Mouse (Mus musculus) heart, adult 2 months (tissue): Measurements from ENCODE around the gene Fxyd2. TPM values are rescaled to one million over a fixed set of nuclear protein-coding genes. Genes with fewer than 3 reads are reported as not detected.

Experiments used
- DNase-seq, 2 experiments: peaks; one replicate each; pipeline ENCODE4 v3.0.0; 2021
- H3K27ac ChIP-seq: fragments of 200-600 bp; 2 replicates; pipeline ENCODE4 v1.8.1; 2022
- H3K27me3 ChIP-seq: fragments of 200-500 bp; 2 replicates; pipeline ENCODE4 v1.6.1; 2012; ENCODE audit warnings: mild to moderate bottlenecking, low read length, inconsistent platforms, mixed read lengths; ENCODE audit not compliant: control insufficient read depth, insufficient read depth
- H3K36me3 ChIP-seq: fragments of 200-500 bp; 2 replicates; pipeline ENCODE4 v1.6.1; 2012; ENCODE audit warnings: low read length, inconsistent platforms; ENCODE audit not compliant: control insufficient read depth, insufficient read depth
- H3K4me1 ChIP-seq: fragments of 200-500 bp; 2 replicates; pipeline ENCODE4 v1.6.1; 2011; ENCODE audit warnings: low read length; ENCODE audit not compliant: control insufficient read depth, insufficient read depth
- H3K4me3 ChIP-seq: fragments of 200-600 bp; 2 replicates; pipeline ENCODE4 v1.8.1; 2022
- H3K79me2 ChIP-seq: fragments of 200-500 bp; replicated peaks from 2 replicates; pipeline ENCODE4 v1.6.1; 2012; ENCODE audit warnings: mild to moderate bottlenecking, inconsistent platforms, low read length, moderate library complexity, mixed read lengths; ENCODE audit not compliant: control insufficient read depth, insufficient read depth
- H3K9ac ChIP-seq: fragments of 200-500 bp; 2 replicates; pipeline ENCODE4 v1.6.1; 2012; ENCODE audit warnings: low read depth, mild to moderate bottlenecking, control low read depth, inconsistent platforms, low read length, mixed read lengths
- CTCF ChIP-seq: fragments of 200-600 bp; IDR thresholded peaks from 2 replicates; pipeline ENCODE4 v1.8.1; 2022; ENCODE audit warnings: antibody characterized with exemption, mild to moderate bottlenecking, moderate library complexity
- EP300 ChIP-seq: fragments of 200-500 bp; IDR thresholded peaks from 2 replicates; pipeline ENCODE4 v1.6.1; 2011; ENCODE audit warnings: low read depth, low read length, control low read depth; ENCODE audit not compliant: insufficient read depth
- POLR2A ChIP-seq: fragments of 200-500 bp; IDR thresholded peaks from 2 replicates; pipeline ENCODE4 v1.6.1; 2011; ENCODE audit warnings: mild to moderate bottlenecking, low read depth, low read length, control low read depth; ENCODE audit not compliant: insufficient read depth
- WGBS: fragments of 180-500 bp; shearing (Covaris S2); methylation state at CpG from one replicate; pipeline ENCODE4 v1.1.7; 2018; 5-methylcytosine and 5-hydroxymethylcytosine counted together
- intact Hi-C: fragments of 180-260 bp; cut with DNase I; formaldehyde crosslinking; loops from one replicate; pipeline ENCODE4 v1.15.1; 2025
- polyA plus RNA-seq: library from polyadenylated mRNA; depleted of rRNA; stranded (reverse); fragments of >200 nt; gene quantifications from 2 replicates; pipeline ENCODE4 v1.2.3, GENCODE M21; 2012
- total RNA-seq, 2 experiments: library from RNA; stranded (reverse); gene quantifications; 2 replicates each; pipeline ENCODE4 v1.2.3; 2021

The Fxyd2 gene
- total and polyA plus RNA-seq, 3 experiments = 2.8 to 9.7 (median 3.3) TPM

DNA sequence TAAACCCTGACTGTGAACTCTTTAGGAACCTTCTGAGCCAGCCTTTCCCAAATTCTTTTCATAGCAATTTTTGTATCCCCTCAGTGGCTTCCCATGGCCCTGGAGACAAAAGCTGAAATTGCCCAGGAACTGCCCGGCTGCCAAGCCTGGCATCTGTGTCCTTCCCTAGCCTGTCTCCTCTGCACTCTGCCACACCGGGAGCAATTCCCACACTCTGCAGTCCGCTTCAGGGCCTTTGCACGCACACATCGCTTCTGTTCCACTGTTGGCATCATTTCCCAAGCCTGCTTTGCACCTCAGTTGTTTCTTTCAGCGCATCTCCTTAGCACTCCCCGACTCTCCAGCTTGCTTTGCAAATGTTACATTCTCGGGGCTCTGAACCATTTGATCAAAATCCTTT, 31.8 kb upstream of the Fxyd2 start:
- Histone ChIP-seq H3K4me3 (no peak overlapping the region), H3K36me3 (peaks cover 3% of the 10 kb centered on the region), H3K27me3 (no peaks in the 10 kb centered on the region), H3K4me1 (peaks cover 22% of the 10 kb centered on the region), H3K27ac (peak overlapping the region; percentile 73; the same call in 1 of the 2 replicates), H3K79me2 (no peaks in the 10 kb centered on the region; the same call in 1 of the 2 replicates), H3K9ac (no peak overlapping the region)
- intact Hi-C loops = no loop called here
- WGBS = 31% methylated on average over 8 of the region's 8 CpGs
- peak in 1 of 2 experiments; percentile 23 for DNase-seq
- TF ChIP-seq CTCF = no peak
- TF ChIP-seq EP300 = no peak
- no peak for TF ChIP-seq POLR2A

DNA sequence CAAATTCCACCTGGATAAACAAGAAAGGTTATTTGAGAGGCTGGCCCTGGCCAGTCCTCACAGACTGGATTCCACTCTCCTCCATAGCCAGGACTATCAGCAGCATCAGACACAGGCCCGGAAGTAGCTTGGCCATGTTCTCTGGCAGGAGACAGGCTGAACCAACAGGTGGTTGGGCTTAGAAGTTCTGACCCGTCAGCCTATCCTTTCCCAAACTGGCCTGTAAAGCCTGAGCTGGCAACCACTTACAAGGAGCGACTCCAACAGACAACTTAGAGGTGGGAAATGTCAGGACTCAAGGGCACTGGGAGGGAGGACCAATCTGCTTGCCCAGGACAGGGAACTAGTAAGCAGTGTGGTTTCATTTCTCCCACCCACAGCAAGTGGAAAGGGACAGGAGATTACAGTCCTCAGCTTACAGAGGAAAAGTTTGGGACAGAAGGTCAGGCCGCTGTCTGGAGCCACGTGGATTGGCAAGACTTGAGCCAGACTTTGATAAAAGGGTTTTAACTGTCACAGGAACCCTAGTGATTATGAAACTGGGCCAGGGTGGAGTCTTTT, 31.0 kb upstream of the Fxyd2 start:
- Histone ChIP-seq H3K36me3 (peaks cover 3% of the 10 kb centered on the region), H3K27me3 (no peaks in the 10 kb centered on the region), H3K79me2 (no peaks in the 10 kb centered on the region; the same call in 1 of the 2 replicates), H3K27ac (peak overlapping the region; percentile 73), H3K9ac (no peak overlapping the region), H3K4me3 (no peak overlapping the region), H3K4me1 (peaks cover 23% of the 10 kb centered on the region)
- intact Hi-C loops = no loop called here
- TF ChIP-seq EP300 = peak; percentile 61
- TF ChIP-seq POLR2A = no peak
- DNase-seq = peak; percentile 41 to 56
- 10% methylated on average over 5 of the region's 5 CpGs for WGBS

DNA sequence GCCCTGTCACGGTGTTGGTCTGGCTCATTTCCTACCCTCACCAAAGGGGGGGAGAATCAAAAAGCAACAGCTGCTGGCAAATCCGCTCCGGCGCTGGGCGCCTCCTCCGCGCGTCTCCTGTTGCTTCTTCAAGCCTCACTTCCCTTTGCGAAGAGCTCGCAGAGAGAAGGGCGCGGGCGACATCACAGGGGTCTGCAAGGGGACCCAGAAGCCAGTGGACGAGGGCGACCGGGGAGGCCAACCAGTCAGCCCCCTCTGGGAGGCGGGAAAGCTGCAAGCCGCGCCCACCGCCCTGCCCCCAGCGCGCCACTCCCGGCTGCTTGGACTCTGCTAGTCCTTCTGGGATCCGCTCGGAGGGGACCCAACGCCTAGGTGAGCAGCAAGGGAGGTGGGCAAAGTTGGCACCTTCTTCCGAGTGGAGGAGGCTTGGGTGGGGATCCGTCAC, 29.3 kb upstream of the Fxyd2 start, which contains the start of gene Fxyd6:
Gene Fxyd6 (plus strand): TSS at position 69 of the 445 bp plus-strand sequence.
- intact Hi-C loops = no loop called here
- peak within 1 kb of the TSS; percentile 59 for H3K4me3 ChIP-seq
- peaks cover 3% of the 10 kb centered on the region for H3K36me3 ChIP-seq
- H3K4me1 ChIP-seq = peaks cover 25% of the 10 kb centered on the region
- no peaks in the 10 kb centered on the region for H3K27me3 ChIP-seq
- whole genome bisulfite sequencing = under 1% methylated on average over 28 of the region's 28 CpGs
- no peaks in the 10 kb centered on the region; the same call in 1 of the 2 replicates for H3K79me2 ChIP-seq
- peak within 1 kb of the TSS; percentile 78 for H3K9ac ChIP-seq
- peak within 1 kb of the TSS; percentile 73 for H3K27ac ChIP-seq
- TF ChIP-seq POLR2A (peak; percentile 51; the same call in 1 of the 2 replicates), EP300 (no peak), CTCF (no peak)
- DNase-seq = peak; percentile 72 to 80

DNA sequence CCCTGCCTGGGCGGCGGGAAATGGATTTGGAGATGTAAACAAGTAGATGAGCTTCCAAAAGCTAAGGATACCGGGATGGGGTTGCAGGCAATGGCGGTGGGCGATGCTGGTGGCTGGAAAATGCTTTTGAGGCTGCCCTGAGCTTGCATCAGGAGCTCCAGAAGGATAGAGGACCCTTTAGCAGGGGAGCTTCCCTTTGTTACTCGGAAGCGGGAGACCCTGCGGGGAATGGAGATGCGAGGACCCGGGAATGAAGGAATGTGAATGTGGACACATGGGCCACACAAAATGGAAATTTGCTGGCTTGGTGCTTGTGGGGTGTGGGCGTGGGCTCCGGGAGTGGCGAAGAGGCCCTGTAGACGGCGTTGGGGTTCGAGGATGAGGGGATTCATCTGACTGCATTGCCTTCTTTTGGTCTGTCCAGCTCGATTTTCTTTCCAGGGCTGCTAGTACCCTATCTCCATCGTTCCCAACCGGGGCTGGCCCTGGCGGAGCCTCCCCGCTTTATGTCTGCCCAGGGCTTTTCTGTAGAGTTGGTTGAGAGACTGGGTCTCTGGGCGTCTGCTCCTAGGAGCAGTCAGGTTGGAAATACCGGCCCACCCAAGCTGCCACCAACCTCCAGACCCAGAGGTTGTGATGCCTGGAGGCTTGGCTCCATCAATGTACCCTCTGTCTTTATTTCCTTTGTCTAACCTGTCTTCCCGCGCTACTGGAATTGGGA, 28.7 kb upstream of the Fxyd2 start:
- peak overlapping the region; percentile 78 for H3K9ac ChIP-seq
- no peaks in the 10 kb centered on the region; the same call in 1 of the 2 replicates for H3K79me2 ChIP-seq
- peaks cover 25% of the 10 kb centered on the region for H3K4me1 ChIP-seq
- TF ChIP-seq CTCF = no peak
- TF ChIP-seq EP300 = no peak
- no peak for TF ChIP-seq POLR2A
- DNase-seq = no peak
- H3K36me3 ChIP-seq = peaks cover 3% of the 10 kb centered on the region
- no peaks in the 10 kb centered on the region for H3K27me3 ChIP-seq
- H3K27ac ChIP-seq = peak overlapping the region; percentile 53
- 25% methylated on average over 25 of the region's 25 CpGs for WGBS
- intact Hi-C loops = no loop called here
- peak overlapping the region; percentile 59 for H3K4me3 ChIP-seq

DNA sequence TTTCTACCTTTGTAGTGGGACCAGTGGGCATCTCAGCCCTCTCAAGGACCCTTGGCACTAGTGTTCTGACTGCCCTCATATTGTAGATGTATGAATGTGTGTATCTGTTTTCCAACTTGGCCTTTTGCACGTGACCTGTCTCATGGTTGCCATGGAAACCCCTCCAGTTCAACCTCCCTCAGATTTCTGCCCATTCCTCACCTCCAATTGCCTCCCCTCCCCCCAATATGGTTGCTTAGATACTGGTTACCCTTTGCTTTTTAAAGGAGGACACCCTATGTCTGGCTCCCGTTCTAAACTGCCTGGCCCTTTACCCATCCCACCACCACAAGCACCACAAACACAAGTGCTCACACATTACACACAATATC, 28.1 kb upstream of the Fxyd2 start:
- H3K79me2 ChIP-seq = no peaks in the 10 kb centered on the region; the same call in 1 of the 2 replicates
- 70% methylated on average over 2 of the region's 2 CpGs for WGBS
- TF ChIP-seq CTCF (no peak), POLR2A (no peak), EP300 (no peak)
- intact Hi-C loops = no loop called here
- DNase-seq = no peak
- peaks cover 3% of the 10 kb centered on the region for H3K36me3 ChIP-seq
- no peak overlapping the region for H3K9ac ChIP-seq
- H3K27ac ChIP-seq = no peak overlapping the region
- H3K4me1 ChIP-seq = peaks cover 25% of the 10 kb centered on the region
- no peaks in the 10 kb centered on the region for H3K27me3 ChIP-seq
- H3K4me3 ChIP-seq = no peak overlapping the region

DNA sequence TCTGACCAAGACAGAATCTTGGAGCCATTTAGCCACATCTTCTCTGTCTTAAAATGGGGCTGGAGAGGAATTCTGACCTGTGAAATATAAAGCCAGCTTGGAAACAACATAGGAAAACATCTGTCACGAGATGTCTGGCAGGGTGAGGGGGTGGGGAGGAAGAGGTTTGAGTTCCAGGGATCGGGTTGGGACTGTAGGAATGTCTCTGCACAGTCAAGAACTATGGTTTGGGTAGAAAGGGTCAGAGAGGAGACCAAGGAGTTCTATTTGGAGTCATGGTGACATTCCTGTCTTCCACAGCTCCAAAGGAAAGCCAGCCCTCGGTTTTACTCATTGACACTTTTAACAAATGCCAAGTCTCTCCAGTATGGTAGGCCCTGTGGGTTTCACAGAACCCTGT, 25.6 kb upstream of the Fxyd2 start:
- no peak overlapping the region for H3K9ac ChIP-seq
- no peaks in the 10 kb centered on the region; the same call in 1 of the 2 replicates for H3K79me2 ChIP-seq
- intact Hi-C loops = no loop called here
- H3K36me3 ChIP-seq = peaks cover 1% of the 10 kb centered on the region
- no peak overlapping the region for H3K27ac ChIP-seq
- WGBS = 48% methylated on average over 3 of the region's 3 CpGs
- peaks cover 15% of the 10 kb centered on the region for H3K4me1 ChIP-seq
- no peak for DNase-seq
- no peaks in the 10 kb centered on the region for H3K27me3 ChIP-seq
- no peak overlapping the region for H3K4me3 ChIP-seq
- TF ChIP-seq EP300 = no peak
- no peak for TF ChIP-seq CTCF
- no peak for TF ChIP-seq POLR2A
